Mouse (Mus musculus) stomach, postnatal 0 days (tissue): ENCODE results near the gene Dzank1. TPM values are rescaled to one million over a fixed set of nuclear protein-coding genes. Genes with fewer than 3 reads are reported as not detected.
A peak's percentile ranks its signal among the peaks of the same experiment; 100 is the strongest.

ENCODE experiments used
- ATAC-seq: fragments of 200-750 bp; cut with Nextera tagmentation; 2 replicates; pipeline ENCODE4 v1.8.0; 2017; ENCODE audit not compliant: low FRiP score, low TSS enrichment
- DNase-seq: peaks from one replicate; pipeline ENCODE4 v3.0.0-alpha.2; 2016; ENCODE audit warnings: low spot score
- H3K27ac ChIP-seq: fragments of 300-500 bp; sonication (generic); replicated peaks from 2 replicates; pipeline ENCODE4 v1.5.1; 2014; ENCODE audit warnings: mild to moderate bottlenecking, control low read depth
- H3K27me3 ChIP-seq: fragments of 300-500 bp; sonication (generic); 2 replicates; pipeline ENCODE4 v1.6.1; 2014; ENCODE audit warnings: low read length; ENCODE audit not compliant: control insufficient read depth, insufficient read depth
- H3K36me3 ChIP-seq: fragments of 300-500 bp; sonication (generic); 2 replicates; pipeline ENCODE4 v1.6.1; 2014; ENCODE audit warnings: low read length, mixed read lengths; ENCODE audit not compliant: control insufficient read depth, insufficient read depth
- H3K4me1 ChIP-seq: fragments of 300-500 bp; sonication (generic); replicated peaks from 2 replicates; pipeline ENCODE4 v1.6.1; 2014; ENCODE audit warnings: antibody characterized with exemption; ENCODE audit not compliant: control insufficient read depth, insufficient read depth
- H3K4me2 ChIP-seq: fragments of 300-500 bp; sonication (generic); replicated peaks from 2 replicates; pipeline ENCODE4 v1.6.1; 2014; ENCODE audit warnings: low read depth, mild to moderate bottlenecking, control low read depth, moderate library complexity
- H3K4me3 ChIP-seq: fragments of 300-500 bp; sonication (generic); 2 replicates; pipeline ENCODE4 v1.5.1; 2014; ENCODE audit warnings: low read depth, low read length, control low read depth
- H3K9ac ChIP-seq: fragments of 300-500 bp; sonication (generic); 2 replicates; pipeline ENCODE4 v1.6.1; 2014; ENCODE audit warnings: mild to moderate bottlenecking, low read length, control low read depth, mixed read lengths
- H3K9me3 ChIP-seq: fragments of 300-500 bp; sonication (generic); 2 replicates; pipeline ENCODE4 v1.6.1; 2016; ENCODE audit warnings: low read length; ENCODE audit not compliant: control insufficient read depth
- CTCF ChIP-seq: IDR thresholded peaks from 2 replicates; pipeline ENCODE4 v1.5.1; 2016; ENCODE audit warnings: antibody characterized with exemption, low read depth, mild to moderate bottlenecking, moderate library complexity
- EP300 ChIP-seq: optimal IDR thresholded peaks from 2 replicates; pipeline ENCODE3; 2016; ENCODE audit warnings: antibody characterized with exemption
- WGBS: fragments of 180-500 bp; shearing (Covaris S2); extraction: QIAGEN DNeasy Blood & Tissue Kit; methylation state at CpG from one replicate; pipeline ENCODE4 v1.1.7; 2014; 5-methylcytosine and 5-hydroxymethylcytosine counted together
- polyA plus RNA-seq: library from polyadenylated mRNA; unstranded; fragments of >200 nt; fragmentation: Nextera tagmentation; extraction: Ambion mirVana; gene quantifications from 2 replicates; pipeline ENCODE4 v1.2.1, GENCODE M21; 2015

Gene Dzank1
- polyA plus RNA-seq = 0.39 and 0.51 TPM in 2 replicates

- Histone ChIP-seq H3K4me1 (peaks cover 3% of the 10 kb centered on the region; the same call in 1 of the 2 replicates), H3K4me3 (peak within 1 kb of the TSS; percentile 96), H3K4me2 (peak within 1 kb of the TSS; percentile 83), H3K27ac (peak within 1 kb of the TSS; percentile 92), H3K27me3 (no peaks in the 10 kb centered on the region), H3K9me3 (no peaks in the 10 kb centered on the region), H3K9ac (peak within 1 kb of the TSS; percentile 96), H3K36me3 (no peaks in the 10 kb centered on the region)
- WGBS = under 1% methylated on average over 56 of the region's 56 CpGs
- ATAC-seq = peak; percentile 99
- TF ChIP-seq EP300 = peak; percentile 88
- peak; percentile 28; the same call in 1 of the 2 replicates for TF ChIP-seq CTCF
- DNase-seq = peak; percentile 96
These were observed at the start of gene Dzank1, which contains the start of gene Polr3f for GRCm38 (mm10) chr2:144526981-144527820. Dzank1 (minus strand) TSS chr2:144527414. Polr3f (plus strand) TSS chr2:144527718.

- H3K27me3 ChIP-seq = no peaks in the 10 kb centered on the region
- no peaks in the 10 kb centered on the region for H3K4me1 ChIP-seq
- WGBS = under 1% methylated on average over 44 of the region's 44 CpGs
- H3K4me2 ChIP-seq = peak within 1 kb of the TSS; percentile 62
- ATAC-seq (peak; percentile 99), DNase-seq (peak; percentile 97)
- no peaks in the 10 kb centered on the region for H3K36me3 ChIP-seq
- H3K27ac ChIP-seq = peak within 1 kb of the TSS; percentile 95
- H3K4me3 ChIP-seq = peak within 1 kb of the TSS; percentile 76
- H3K9me3 ChIP-seq = no peaks in the 10 kb centered on the region
- 0 out of 2 replicates have a peak, but pooled peaks have one; percentile 10 for TF ChIP-seq CTCF
- TF ChIP-seq EP300 = no peak
- peak within 1 kb of the TSS; percentile 78 for H3K9ac ChIP-seq
These were observed 28.8 kb upstream of the Dzank1 start, which contains the start of gene Sec23b for GRCm38 (mm10) chr2:144555820-144556552. Sec23b (plus strand) TSS chr2:144556229.

- DNase-seq = no peak
- no peaks in the 10 kb centered on the region for H3K27me3 ChIP-seq
- ATAC-seq = peak; percentile 45; the same call in 1 of the 2 replicates
- peak overlapping the region; percentile 62 for H3K4me2 ChIP-seq
- peak overlapping the region; percentile 76 for H3K4me3 ChIP-seq
- no peaks in the 10 kb centered on the region for H3K9me3 ChIP-seq
- H3K9ac ChIP-seq = peak overlapping the region; percentile 74
- H3K36me3 ChIP-seq = no peaks in the 10 kb centered on the region
- under 1% methylated on average over 14 of the region's 14 CpGs for WGBS
- H3K4me1 ChIP-seq = no peaks in the 10 kb centered on the region
- no peak for TF ChIP-seq EP300
- TF ChIP-seq CTCF = no peak; the same call in 1 of the 2 replicates
- H3K27ac ChIP-seq = peak overlapping the region; percentile 95
These were observed 28.1 kb upstream of the Dzank1 start for GRCm38 (mm10) chr2:144555286-144555819.

- WGBS = 95% methylated on average over 3 of the region's 3 CpGs
- no peak for DNase-seq
- no peaks in the 10 kb centered on the region for H3K27me3 ChIP-seq
- H3K9me3 ChIP-seq = no peaks in the 10 kb centered on the region
- H3K36me3 ChIP-seq = no peaks in the 10 kb centered on the region
- TF ChIP-seq EP300 = no peak
- TF ChIP-seq CTCF = no peak
- H3K4me2 ChIP-seq = no peak overlapping the region
- H3K27ac ChIP-seq = no peak overlapping the region
- no peak overlapping the region for H3K9ac ChIP-seq
- ATAC-seq = no peak
- H3K4me1 ChIP-seq = no peaks in the 10 kb centered on the region
- no peak overlapping the region for H3K4me3 ChIP-seq
These were observed 26.7 kb upstream of the Dzank1 start for GRCm38 (mm10) chr2:144553905-144554304.

- Histone ChIP-seq H3K9ac (peak within 1 kb of the TSS; percentile 79), H3K27ac (peak within 1 kb of the TSS; percentile 78), H3K9me3 (no peaks in the 10 kb centered on the region), H3K4me1 (no peaks in the 10 kb centered on the region), H3K27me3 (no peaks in the 10 kb centered on the region), H3K4me3 (peak within 1 kb of the TSS; percentile 74), H3K36me3 (no peaks in the 10 kb centered on the region), H3K4me2 (peak within 1 kb of the TSS; percentile 64)
- DNase-seq (peak; percentile 66), ATAC-seq (peak; percentile 83)
- no peak for TF ChIP-seq CTCF
- TF ChIP-seq EP300 = no peak
- WGBS = 0% methylated on average over 17 of the region's 17 CpGs
These were observed 23.3 kb upstream of the Dzank1 start, which contains the start of gene Rbbp9 for GRCm38 (mm10) chr2:144550529-144550928. Rbbp9 (minus strand) TSS chr2:144550869.
